Mouse (Mus musculus) embryo, embryonic 10 days (tissue): ENCODE results near the gene Tead1.

Experiments
- DNase-seq: peaks from one replicate; pipeline ENCODE4 v3.0.0-alpha.2; 2015; ENCODE audit warnings: low spot score

Tead1 gene

GRCm38 (mm10) chr7:112819833-112820232 is 140.7 kb downstream of the Tead1 start:
- no peak for DNase-seq

GRCm38 (mm10) chr7:112822879-112823278 is 143.8 kb downstream of the Tead1 start:
- DNase-seq = peak; percentile 73

GRCm38 (mm10) chr7:112823621-112824020 is 144.5 kb downstream of the Tead1 start:
- peak; percentile 91 for DNase-seq

- peak; percentile 56 for DNase-seq
Measured at GRCm38 (mm10) chr7:112825339-112825781, 146.2 kb downstream of the Tead1 start.

- DNase-seq = peak; percentile 83
Measured at GRCm38 (mm10) chr7:112826114-112826911, 147.2 kb downstream of the Tead1 start.

- DNase-seq = no peak
Measured at GRCm38 (mm10) chr7:112828016-112828695, 149.0 kb downstream of the Tead1 start.

GRCm38 (mm10) chr7:112828696-112829022 is 149.5 kb downstream of the Tead1 start:
- no peak for DNase-seq

GRCm38 (mm10) chr7:112830946-112831345 is 151.8 kb downstream of the Tead1 start:
- DNase-seq = no peak

GRCm38 (mm10) chr7:112831446-112831845 is 152.3 kb downstream of the Tead1 start:
- DNase-seq = no peak

- DNase-seq = no peak
Measured at GRCm38 (mm10) chr7:112833132-112833531, 154.0 kb downstream of the Tead1 start.

- no peak for DNase-seq
Measured at GRCm38 (mm10) chr7:112836076-112836475, 157.0 kb downstream of the Tead1 start.

- no peak for DNase-seq
Measured at GRCm38 (mm10) chr7:112838131-112838530, 159.0 kb downstream of the Tead1 start.

GRCm38 (mm10) chr7:112840351-112840750 is 161.2 kb downstream of the Tead1 start:
- no peak for DNase-seq

- DNase-seq = no peak
Measured at GRCm38 (mm10) chr7:112840890-112841289, 161.8 kb downstream of the Tead1 start.

- no peak for DNase-seq
Measured at GRCm38 (mm10) chr7:112841484-112841883, 162.4 kb downstream of the Tead1 start.

- peak; percentile 82 for DNase-seq
Measured at GRCm38 (mm10) chr7:112841886-112842285, 162.8 kb downstream of the Tead1 start.

GRCm38 (mm10) chr7:112851281-112851744 is 172.2 kb downstream of the Tead1 start:
- DNase-seq = peak; percentile 74

GRCm38 (mm10) chr7:112852149-112852839 is 173.2 kb downstream of the Tead1 start:
- peak; percentile 24 for DNase-seq

- DNase-seq = no peak
Measured at GRCm38 (mm10) chr7:112853857-112854256, 174.7 kb downstream of the Tead1 start.

GRCm38 (mm10) chr7:112854516-112854915 is 175.4 kb downstream of the Tead1 start:
- DNase-seq = peak; percentile 38

- DNase-seq = no peak
Measured at GRCm38 (mm10) chr7:112855419-112855818, 176.3 kb downstream of the Tead1 start.

- DNase-seq = no peak
Measured at GRCm38 (mm10) chr7:112856121-112856571, 177.0 kb downstream of the Tead1 start.

GRCm38 (mm10) chr7:112856583-112856982 is 177.5 kb downstream of the Tead1 start:
- peak; percentile 56 for DNase-seq
